Mouse (Mus musculus) heart, embryonic 10.5 days (tissue): ENCODE results near the gene Praf2. TPM values are rescaled to one million over a fixed set of nuclear protein-coding genes. Genes with fewer than 3 reads are reported as not detected.
"Not testable (repeated sequence)": the region's sequence is repeated elsewhere in the genome, so short reads cannot be mapped to it uniquely, and the experiment has no call there.

Experiments used
- DNase-seq: peaks from one replicate; pipeline ENCODE4 v3.0.0-alpha.2; 2017; ENCODE audit warnings: low spot score
- H3K27ac ChIP-seq: fragments of 300-500 bp; sonication (generic); 2 replicates; pipeline ENCODE4 v1.5.1; 2016; ENCODE audit warnings: mild to moderate bottlenecking
- H3K27me3 ChIP-seq: fragments of 300-500 bp; sonication (generic); 2 replicates; pipeline ENCODE4 v1.6.1; 2016; ENCODE audit warnings: mild to moderate bottlenecking; ENCODE audit not compliant: poor library complexity, insufficient read depth, severe bottlenecking
- H3K36me3 ChIP-seq: fragments of 300-500 bp; sonication (generic); 2 replicates; pipeline ENCODE4 v1.6.1; 2016; ENCODE audit warnings: mild to moderate bottlenecking, moderate library complexity
- H3K4me1 ChIP-seq: fragments of 300-500 bp; sonication (generic); 2 replicates; pipeline ENCODE4 v1.6.1; 2016; ENCODE audit warnings: mild to moderate bottlenecking
- H3K4me3 ChIP-seq: fragments of 300-500 bp; sonication (generic); 2 replicates; pipeline ENCODE4 v1.5.1; 2016; ENCODE audit warnings: mild to moderate bottlenecking, moderate library complexity
- H3K9me3 ChIP-seq: fragments of 300-500 bp; sonication (generic); 2 replicates; pipeline ENCODE4 v1.6.1; 2016; ENCODE audit warnings: mild to moderate bottlenecking, moderate library complexity
- WGBS: fragments of 180-500 bp; shearing (Covaris S2); methylation state at CpG from one replicate; pipeline ENCODE4 v1.1.7; 2016; 5-methylcytosine and 5-hydroxymethylcytosine counted together
- polyA plus RNA-seq: library from polyadenylated mRNA; unstranded; fragments of >200 nt; fragmentation: Nextera tagmentation; extraction: Ambion mirVana; gene quantifications from 2 replicates; pipeline ENCODE4 v1.2.1, GENCODE M21; 2016

The Praf2 gene
- polyA plus RNA-seq, result 47.7 and 61.2 TPM in 2 replicates

DNA sequence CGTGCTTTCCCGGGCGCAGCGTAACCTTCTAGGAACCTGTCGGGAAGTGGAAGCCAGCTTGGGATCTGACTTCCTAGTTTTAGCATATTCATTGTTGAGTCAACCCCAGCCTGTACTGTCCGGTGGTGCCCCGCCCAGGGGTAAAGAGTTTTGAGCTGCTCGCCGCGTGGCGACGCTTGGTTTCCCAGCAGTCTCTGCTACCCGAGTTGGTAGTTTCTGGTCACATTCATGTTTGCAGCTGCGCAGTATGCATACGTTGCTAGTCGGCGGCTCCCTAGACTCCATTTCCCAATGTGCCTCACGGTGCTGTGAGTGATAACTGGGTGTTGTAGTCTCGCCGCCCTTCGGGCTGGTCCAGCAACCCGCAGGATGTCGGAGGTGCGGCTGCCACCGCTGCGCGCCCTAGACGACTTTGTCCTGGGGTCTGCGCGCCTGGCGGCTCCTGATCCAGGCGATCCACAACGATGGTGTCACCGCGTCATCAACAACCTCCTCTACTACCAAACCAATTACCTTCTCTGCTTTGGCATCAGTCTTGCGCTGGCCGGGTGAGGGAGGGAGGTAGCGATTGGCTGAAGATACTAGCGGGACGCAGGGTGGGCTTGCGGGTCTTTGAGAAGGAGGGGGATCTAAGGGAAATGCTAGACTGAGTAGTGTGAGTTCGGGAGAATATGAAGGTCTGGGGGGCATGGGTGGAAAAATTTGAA is at the start of gene Praf2:
Praf2 (plus strand) TSS at position 225 of the 707 bp plus-strand sequence.
- peak within 1 kb of the TSS; percentile 59 for H3K4me3 ChIP-seq
- 13% methylated on average over 42 of the region's 42 CpGs for WGBS
- no peaks in the 10 kb centered on the region for H3K27me3 ChIP-seq
- peaks cover 29% of the 10 kb centered on the region for H3K36me3 ChIP-seq
- H3K4me1 ChIP-seq, result 0 out of 2 replicates have a peak, but pooled peaks cover 5% of the 10 kb centered on the region
- H3K9me3 ChIP-seq, result no peaks in the 10 kb centered on the region
- peak within 1 kb of the TSS; percentile 77 for H3K27ac ChIP-seq
- peak; percentile 95 for DNase-seq

DNA sequence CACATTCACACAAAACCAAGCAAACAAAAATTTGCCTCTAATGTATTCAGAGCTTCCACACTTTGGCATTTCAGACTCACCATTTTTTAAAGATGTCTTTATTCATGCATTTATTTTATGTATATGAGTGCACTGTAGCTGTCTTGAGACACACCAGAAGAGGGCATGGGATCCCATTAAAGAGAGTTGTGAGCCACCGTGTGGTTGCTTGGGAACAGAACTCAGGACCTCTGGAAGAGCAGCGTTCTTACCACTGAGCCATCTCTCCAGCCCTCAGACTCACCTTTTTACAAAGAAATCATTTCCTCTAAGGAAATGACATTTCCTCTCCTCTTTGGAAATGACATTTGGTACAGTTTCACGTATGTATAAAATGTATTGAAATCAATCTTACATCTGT is 49.3 kb upstream of the Praf2 start:
- H3K27me3 ChIP-seq, result no peaks in the 10 kb centered on the region
- WGBS, result 59% methylated on average over 3 of the region's 3 CpGs
- H3K4me1 ChIP-seq, result 0 out of 2 replicates have a peak, but pooled peaks cover 3% of the 10 kb centered on the region
- H3K36me3 ChIP-seq, result no peaks in the 10 kb centered on the region
- no peaks in the 10 kb centered on the region for H3K9me3 ChIP-seq
- H3K4me3 ChIP-seq, result no peak overlapping the region
- H3K27ac ChIP-seq, result no peak overlapping the region
- DNase-seq, result no peak

DNA sequence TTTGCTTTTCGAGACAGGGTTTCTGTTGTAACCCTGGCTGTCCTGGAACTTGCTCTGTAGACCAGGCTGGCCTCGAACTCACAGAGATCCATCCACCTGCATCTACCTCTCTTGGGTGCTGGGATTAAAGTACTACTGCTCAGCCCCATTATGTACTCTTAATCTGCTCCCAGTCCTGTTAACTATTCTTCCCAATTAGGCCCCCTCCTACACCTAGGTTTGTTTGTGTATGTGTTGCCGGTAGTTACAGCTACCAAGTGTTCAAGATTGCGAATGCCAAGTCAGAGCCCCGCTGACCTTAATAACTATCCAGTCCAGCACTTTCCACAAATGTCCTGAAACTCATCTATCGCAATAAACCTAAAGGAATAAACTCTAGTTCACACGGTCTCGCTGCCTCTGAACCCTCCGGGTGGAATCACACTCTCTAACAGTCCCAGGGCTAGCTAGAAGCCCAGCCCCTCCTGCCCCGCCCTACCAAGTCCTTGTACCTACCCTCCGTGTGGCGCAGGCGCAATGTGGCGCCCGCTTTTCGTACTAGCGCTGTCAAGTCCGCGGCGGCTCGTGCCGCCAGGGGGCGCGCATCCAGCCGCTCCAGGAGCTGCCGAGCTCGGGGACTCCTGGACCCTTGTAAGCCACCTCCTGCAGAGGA is 48.7 kb upstream of the Praf2 start:
- no peaks in the 10 kb centered on the region for H3K36me3 ChIP-seq
- H3K27me3 ChIP-seq, result no peaks in the 10 kb centered on the region
- H3K27ac ChIP-seq, result no peak overlapping the region
- peak; percentile 93 for DNase-seq
- H3K4me3 ChIP-seq, result peak overlapping the region; percentile 47
- no peaks in the 10 kb centered on the region for H3K4me1 ChIP-seq
- WGBS, result 15% methylated on average over 27 of the region's 27 CpGs
- H3K9me3 ChIP-seq, result no peaks in the 10 kb centered on the region

DNA sequence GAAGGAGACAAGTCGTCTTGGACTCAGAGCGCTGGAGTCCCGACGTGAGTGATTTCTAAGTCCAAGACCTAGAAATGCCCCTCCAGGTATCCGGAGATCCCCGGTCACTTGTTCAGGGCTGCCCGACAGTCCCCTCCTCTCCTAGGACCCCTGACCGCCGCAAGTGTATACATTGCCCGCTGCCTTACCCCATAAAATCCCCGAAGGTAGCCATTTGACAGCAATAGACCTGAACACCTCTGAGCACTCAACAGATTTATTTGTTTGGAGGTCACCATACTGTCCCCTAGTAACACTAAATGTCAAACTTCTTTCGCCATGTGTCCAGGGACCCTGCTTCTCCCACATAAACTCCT is 48.2 kb upstream of the Praf2 start:
- Histone ChIP-seq H3K4me1 (no peaks in the 10 kb centered on the region), H3K4me3 (peak overlapping the region; percentile 47), H3K27me3 (no peaks in the 10 kb centered on the region), H3K9me3 (no peaks in the 10 kb centered on the region), H3K27ac (no peak overlapping the region), H3K36me3 (no peaks in the 10 kb centered on the region)
- WGBS, result 20% methylated on average over 12 of the region's 12 CpGs
- no peak for DNase-seq

DNA sequence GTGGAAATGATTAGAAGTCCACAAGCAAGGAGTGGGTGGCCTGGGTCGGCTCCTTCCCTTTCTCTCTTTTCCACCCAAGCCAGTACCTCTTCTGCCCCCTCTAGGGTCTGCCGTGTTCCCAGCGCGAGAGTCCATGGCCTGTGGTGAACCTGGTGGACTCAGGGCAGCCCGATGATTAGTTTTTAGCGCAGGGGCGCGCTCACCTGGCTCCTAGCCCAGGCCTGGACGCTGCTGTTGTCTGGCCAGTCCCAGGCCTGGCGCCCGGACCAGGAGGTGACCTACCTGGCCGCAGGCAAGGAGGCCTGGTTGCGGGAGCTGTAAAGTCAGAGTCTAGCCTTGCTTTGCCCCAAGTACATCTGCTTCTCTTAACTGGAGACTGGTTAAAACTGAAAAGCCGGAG is 47.4 kb upstream of the Praf2 start, which contains the start of gene Magix:
Magix (minus strand) TSS at position 388 of the 400 bp plus-strand sequence.
- 58% methylated on average over 14 of the region's 14 CpGs for WGBS
- DNase-seq, result no peak
- Histone ChIP-seq H3K36me3 (no peaks in the 10 kb centered on the region), H3K27ac (no peak within 1 kb of the TSS), H3K27me3 (no peaks in the 10 kb centered on the region), H3K9me3 (no peaks in the 10 kb centered on the region), H3K4me3 (peak within 1 kb of the TSS; percentile 47), H3K4me1 (no peaks in the 10 kb centered on the region)

DNA sequence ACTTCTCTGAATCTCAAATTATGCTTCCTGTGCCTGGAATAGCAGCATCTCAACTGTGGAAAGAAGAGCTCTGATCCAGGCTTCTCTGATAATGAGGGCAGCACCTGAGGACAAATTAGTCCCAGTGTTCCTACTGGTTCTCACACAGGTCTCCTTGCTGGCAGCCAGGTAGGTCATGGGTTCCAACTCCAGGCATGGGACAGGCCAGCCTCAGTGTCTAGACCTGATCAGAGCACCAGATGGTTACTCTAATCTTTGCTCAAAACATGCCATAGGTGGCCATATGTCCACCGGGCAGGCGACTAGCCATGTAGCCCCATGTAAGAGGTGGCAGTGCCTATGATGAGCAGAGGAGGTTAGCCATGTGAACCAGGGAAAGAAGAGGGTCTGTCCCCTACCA is 39.9 kb upstream of the Praf2 start:
- no peak overlapping the region for H3K27ac ChIP-seq
- H3K9me3 ChIP-seq, result no peaks in the 10 kb centered on the region
- DNase-seq, result no peak
- H3K27me3 ChIP-seq, result no peaks in the 10 kb centered on the region
- WGBS, result 91% methylated on average over 2 of the region's 2 CpGs
- no peaks in the 10 kb centered on the region for H3K36me3 ChIP-seq
- H3K4me3 ChIP-seq, result no peak overlapping the region
- H3K4me1 ChIP-seq, result no peaks in the 10 kb centered on the region

DNA sequence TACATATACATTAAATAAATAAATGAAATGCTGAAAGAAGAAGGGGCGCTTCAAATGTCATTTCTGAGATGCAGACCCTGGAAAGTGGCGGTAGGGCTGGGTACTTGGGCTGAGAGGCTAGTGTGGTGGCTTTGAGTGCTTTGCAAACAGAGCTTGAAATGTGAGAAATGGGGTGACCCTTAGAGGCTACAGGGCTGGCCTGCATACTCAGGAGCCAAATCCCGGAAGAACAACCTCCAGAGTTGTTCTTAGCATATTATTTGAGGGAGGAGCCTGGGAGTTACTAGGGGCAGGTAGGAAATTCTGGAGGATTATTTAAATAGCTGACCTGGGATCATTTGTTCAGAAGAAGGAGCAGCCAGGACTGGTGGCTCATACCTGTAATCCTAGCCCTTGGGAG is 37.8 kb upstream of the Praf2 start:
- 53% methylated on average over 3 of the region's 3 CpGs for WGBS
- Histone ChIP-seq H3K4me3 (no peak overlapping the region), H3K4me1 (no peaks in the 10 kb centered on the region), H3K27ac (no peak overlapping the region), H3K36me3 (no peaks in the 10 kb centered on the region), H3K27me3 (no peaks in the 10 kb centered on the region), H3K9me3 (no peaks in the 10 kb centered on the region)
- no peak for DNase-seq

DNA sequence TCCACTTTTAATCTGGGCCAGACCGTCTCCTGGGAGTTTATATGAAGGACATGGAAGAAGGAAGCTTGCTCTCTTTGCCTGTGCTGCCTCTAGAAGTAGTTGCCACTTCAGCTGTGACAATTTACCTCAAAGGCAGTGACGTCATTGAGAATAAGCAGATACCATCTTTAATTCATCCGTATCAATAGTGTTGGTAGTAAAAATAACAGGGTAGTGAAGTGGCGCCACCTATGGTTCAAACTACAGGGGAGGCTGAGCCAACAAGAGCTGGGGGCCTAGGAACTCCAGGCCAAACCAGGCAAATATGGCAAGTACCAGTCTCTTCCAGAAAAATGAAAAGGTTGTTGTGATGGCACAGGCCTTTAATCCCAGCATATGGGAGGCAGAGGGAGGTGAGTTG is 35.4 kb upstream of the Praf2 start:
- Histone ChIP-seq H3K4me1 (no peaks in the 10 kb centered on the region), H3K27me3 (no peaks in the 10 kb centered on the region), H3K27ac (no peak overlapping the region), H3K9me3 (no peaks in the 10 kb centered on the region), H3K4me3 (no peak overlapping the region), H3K36me3 (no peaks in the 10 kb centered on the region)
- DNase-seq, result no peak
- 35% methylated on average over 4 of the region's 4 CpGs for WGBS

DNA sequence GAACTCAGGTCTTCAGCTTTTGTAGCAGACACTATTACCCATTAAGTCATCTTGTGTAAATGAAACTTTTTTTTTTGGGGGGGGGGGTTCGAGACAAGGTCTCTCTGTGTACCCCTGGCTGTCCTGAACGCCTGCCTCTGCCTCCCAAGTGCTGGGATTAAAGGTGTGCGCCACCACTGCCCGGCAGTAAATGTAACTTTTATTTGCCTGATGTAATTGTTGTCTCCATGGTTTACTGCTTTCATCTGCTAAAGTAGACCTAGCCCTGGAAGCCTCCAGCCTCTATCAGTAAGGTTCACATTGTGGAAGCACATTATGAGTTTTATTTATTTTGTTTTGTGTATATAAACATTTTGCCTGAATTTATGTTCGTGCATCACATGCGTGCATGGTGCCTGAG is 31.7 kb upstream of the Praf2 start:
- H3K27ac ChIP-seq, result no peak overlapping the region
- 45% methylated on average over 6 of the region's 6 CpGs for WGBS
- no peaks in the 10 kb centered on the region for H3K9me3 ChIP-seq
- no peaks in the 10 kb centered on the region for H3K27me3 ChIP-seq
- peaks cover 14% of the 10 kb centered on the region; the same call in 1 of the 2 replicates for H3K36me3 ChIP-seq
- H3K4me1 ChIP-seq, result no peaks in the 10 kb centered on the region; the same call in 1 of the 2 replicates
- H3K4me3 ChIP-seq, result peak overlapping the region; percentile 67
- no peak for DNase-seq

DNA sequence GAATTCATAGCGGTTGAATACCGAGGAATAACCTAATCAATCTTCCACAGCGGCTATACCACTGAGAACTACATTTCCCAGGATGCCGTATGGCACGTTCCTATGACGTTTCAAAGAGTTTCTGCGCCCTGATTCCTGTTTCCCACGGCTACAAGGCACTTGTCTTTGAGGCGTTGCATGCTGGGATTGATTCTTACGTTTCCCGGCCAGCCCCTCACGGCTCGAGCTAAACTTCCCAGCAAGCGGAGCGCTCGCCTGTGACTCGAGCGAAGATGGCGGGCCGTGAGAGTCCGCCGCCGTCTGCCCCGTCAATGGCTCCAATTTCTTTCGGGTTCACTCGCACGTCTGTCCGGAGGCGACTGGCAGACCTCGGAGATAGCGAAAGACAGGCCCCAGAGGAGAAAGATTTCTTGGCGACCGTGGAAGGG is 31.3 kb upstream of the Praf2 start, which contains the start of gene Gpkow:
Gpkow (plus strand) TSS at position 178 of the 428 bp plus-strand sequence.
- no peaks in the 10 kb centered on the region for H3K27me3 ChIP-seq
- H3K27ac ChIP-seq, result peak within 1 kb of the TSS; percentile 78
- H3K36me3 ChIP-seq, result peaks cover 14% of the 10 kb centered on the region; the same call in 1 of the 2 replicates
- H3K9me3 ChIP-seq, result no peaks in the 10 kb centered on the region
- WGBS, result 11% methylated on average over 33 of the region's 33 CpGs
- H3K4me1 ChIP-seq, result no peaks in the 10 kb centered on the region; the same call in 1 of the 2 replicates
- DNase-seq, result peak; percentile 94
- peak within 1 kb of the TSS; percentile 67 for H3K4me3 ChIP-seq

DNA sequence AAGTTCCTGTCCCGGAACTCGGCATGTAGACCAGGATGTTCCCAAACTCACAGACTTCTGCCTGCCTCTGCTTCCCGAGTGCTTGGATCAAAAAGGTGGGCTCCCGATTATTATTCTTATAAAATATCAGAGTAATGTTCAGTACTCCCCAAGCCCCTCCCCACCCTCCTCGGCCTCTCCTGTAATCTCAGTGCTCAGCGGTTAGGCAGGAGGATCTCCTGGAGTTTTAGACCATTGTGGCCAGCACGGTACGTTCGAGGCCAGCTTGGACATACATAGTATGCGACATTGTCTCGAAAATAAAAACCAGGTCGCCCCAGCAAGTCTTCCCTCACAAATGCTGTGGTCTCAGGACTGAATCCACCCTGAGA is 14.5 kb upstream of the Praf2 start:
- DNase-seq, H3K4me1 ChIP-seq, H3K36me3 ChIP-seq, H3K27me3 ChIP-seq, H3K9me3 ChIP-seq: not testable (repeated sequence)
- 27% methylated on average over 6 of the region's 12 CpGs for WGBS
- 0 out of 2 replicates have a peak overlapping the region, but pooled peaks have one; percentile 36 for H3K27ac ChIP-seq
- peak overlapping the region; percentile 50 for H3K4me3 ChIP-seq

DNA sequence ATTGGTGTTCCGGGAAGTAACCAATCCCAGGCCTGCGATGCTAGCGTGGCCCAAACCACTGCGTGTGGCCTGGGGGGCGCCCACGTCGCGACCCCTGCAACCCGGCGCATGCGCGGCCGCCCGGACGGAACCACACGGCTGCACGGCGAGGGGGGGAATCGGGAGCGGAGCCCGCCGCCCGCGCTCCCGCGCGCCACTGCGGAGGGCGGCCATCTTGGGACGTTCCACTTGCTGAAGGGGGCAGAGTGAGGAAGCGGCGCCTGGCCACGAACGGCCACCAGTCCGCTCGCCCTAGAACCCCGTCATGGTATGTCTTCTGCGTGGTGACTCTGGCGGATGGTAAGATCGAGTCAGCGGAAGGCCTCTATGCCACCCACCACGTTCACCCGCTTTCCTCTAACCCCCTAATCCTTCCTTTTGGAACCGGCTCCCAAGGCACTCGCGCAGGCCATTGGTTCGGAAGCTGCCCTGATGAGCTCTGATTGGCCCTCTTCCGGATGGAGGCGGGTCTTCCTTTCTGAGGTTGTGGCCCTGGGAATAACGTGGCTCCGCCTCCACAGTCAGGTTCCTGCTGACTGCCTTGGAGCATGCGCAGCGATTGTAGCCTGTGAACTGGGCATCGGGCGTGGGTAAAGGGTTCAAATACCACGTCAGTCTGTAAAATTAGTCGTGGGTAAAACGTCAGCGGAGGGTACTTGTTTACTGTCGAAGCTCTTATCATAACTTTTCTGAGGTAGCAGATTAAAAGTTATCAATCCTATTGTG is 13.9 kb upstream of the Praf2 start, which contains the start of gene Wdr45:
Wdr45 (plus strand) TSS at position 199 of the 765 bp plus-strand sequence.
- WGBS, result 9% methylated on average over 33 of the region's 60 CpGs
- not testable (repeated sequence) for H3K4me1 ChIP-seq, H3K36me3 ChIP-seq, H3K27me3 ChIP-seq, H3K9me3 ChIP-seq
- Histone ChIP-seq H3K27ac (peak within 1 kb of the TSS; percentile 62), H3K4me3 (peak within 1 kb of the TSS; percentile 50)
- DNase-seq, result peak; percentile 97

DNA sequence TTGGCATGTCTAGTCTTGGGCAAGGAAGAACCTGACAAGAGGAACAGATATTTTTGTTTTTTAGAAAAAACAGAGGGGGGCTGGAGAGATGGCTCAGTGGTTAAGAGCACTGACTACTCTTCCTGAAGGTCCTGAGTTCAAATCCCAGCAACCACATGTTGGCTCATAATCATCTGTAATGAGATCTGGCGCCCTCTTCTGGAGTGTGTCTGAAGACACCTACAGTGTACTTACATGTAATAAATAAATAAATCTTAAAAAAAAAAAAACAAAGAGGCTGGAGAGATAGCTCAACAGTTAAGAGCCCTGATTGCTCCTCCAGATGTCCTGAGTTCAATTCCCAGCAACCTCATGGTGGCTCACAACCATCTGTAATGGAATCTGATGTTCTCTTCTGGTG is 12.2 kb upstream of the Praf2 start:
- H3K4me3 ChIP-seq, H3K36me3 ChIP-seq, H3K9me3 ChIP-seq, H3K27ac ChIP-seq, H3K27me3 ChIP-seq, H3K4me1 ChIP-seq, DNase-seq: not testable (repeated sequence)
- 29% methylated on average over 1 of the region's 1 CpGs for WGBS
